Mouse (Mus musculus) liver, postnatal 0 days (tissue): ENCODE measurements at regions not wholly inside any gene's neighbourhood (a gene's known extent, or its start where the extent isn't known, plus 50 kb on each side); places are given as distances from the start of the nearest gene placed in this dataset.
A peak's percentile ranks its signal among the peaks of the same experiment; 100 is the strongest.

ENCODE experiments used
- ATAC-seq: fragments of 200-750 bp; cut with Nextera tagmentation; 2 replicates; pipeline ENCODE4 v1.8.0; 2017; ENCODE audit warnings: mild to moderate bottlenecking, moderate library complexity
- DNase-seq: peaks from one replicate; pipeline ENCODE4 v3.0.0-alpha.2; 2016
- H3K27ac ChIP-seq: fragments of 300-500 bp; sonication (generic); 2 replicates; pipeline ENCODE4 v1.5.1; 2014; ENCODE audit warnings: antibody characterized with exemption, moderate library complexity, mild to moderate bottlenecking, low read depth
- H3K27me3 ChIP-seq: fragments of 300-500 bp; sonication (generic); 2 replicates; pipeline ENCODE4 v1.6.1; 2014; ENCODE audit warnings: low read length, control low read depth, mixed read lengths; ENCODE audit not compliant: insufficient read depth
- H3K36me3 ChIP-seq: fragments of 300-500 bp; sonication (generic); replicated peaks from 2 replicates; pipeline ENCODE4 v1.6.1; 2014; ENCODE audit warnings: mild to moderate bottlenecking, control low read depth, low read length, moderate library complexity, mixed read lengths; ENCODE audit not compliant: insufficient read depth
- H3K4me1 ChIP-seq: fragments of 300-500 bp; sonication (generic); 2 replicates; pipeline ENCODE4 v1.6.1; 2014; ENCODE audit warnings: antibody characterized with exemption, mild to moderate bottlenecking, control low read depth; ENCODE audit not compliant: insufficient read depth
- H3K4me2 ChIP-seq: fragments of 300-500 bp; sonication (generic); 2 replicates; pipeline ENCODE4 v1.6.1; 2014; ENCODE audit warnings: low read depth, mild to moderate bottlenecking, low read length, moderate library complexity, mixed read lengths
- H3K4me3 ChIP-seq: fragments of 300-500 bp; sonication (generic); 2 replicates; pipeline ENCODE4 v1.5.1; 2014; ENCODE audit warnings: low read depth, low read length
- H3K9ac ChIP-seq: fragments of 300-500 bp; sonication (generic); replicated peaks from 2 replicates; pipeline ENCODE4 v1.6.1; 2014; ENCODE audit warnings: mild to moderate bottlenecking, moderate library complexity
- H3K9me3 ChIP-seq: fragments of 300-500 bp; sonication (generic); 2 replicates; pipeline ENCODE4 v1.6.1; 2016; ENCODE audit warnings: mild to moderate bottlenecking, control low read depth, low read length, mixed read lengths
- CTCF ChIP-seq: sonication (generic); IDR thresholded peaks from 2 replicates; pipeline ENCODE4 v1.5.1; 2016; ENCODE audit warnings: antibody characterized with exemption, low read depth
- EP300 ChIP-seq: IDR thresholded peaks from 2 replicates; pipeline ENCODE4 v1.6.1; 2016; ENCODE audit warnings: antibody characterized with exemption, low read depth, mild to moderate bottlenecking
- WGBS: fragments of 180-500 bp; shearing (Covaris S2); extraction: QIAGEN DNeasy Blood & Tissue Kit; methylation state at CpG from one replicate; pipeline ENCODE4 v1.1.7; 2014; ENCODE audit not compliant: insufficient replicate concordance; 5-methylcytosine and 5-hydroxymethylcytosine counted together

- no peak for TF ChIP-seq CTCF
- TF ChIP-seq EP300 = no peak
- H3K36me3 ChIP-seq = no peaks in the 10 kb centered on the region
- WGBS = 71% methylated on average over 3 of the region's 3 CpGs
- no peak overlapping the region for H3K27ac ChIP-seq
- no peaks in the 10 kb centered on the region for H3K4me1 ChIP-seq
- H3K9ac ChIP-seq = no peak overlapping the region
- H3K9me3 ChIP-seq = no peaks in the 10 kb centered on the region
- peak; percentile 6 for DNase-seq
- H3K4me2 ChIP-seq = no peak overlapping the region
- H3K4me3 ChIP-seq = no peak overlapping the region
- ATAC-seq = no peak
- no peaks in the 10 kb centered on the region for H3K27me3 ChIP-seq
Observed at GRCm38 (mm10) chr7:129689464-129689863, 97.8 kb downstream of the Wdr11 start.

DNA sequence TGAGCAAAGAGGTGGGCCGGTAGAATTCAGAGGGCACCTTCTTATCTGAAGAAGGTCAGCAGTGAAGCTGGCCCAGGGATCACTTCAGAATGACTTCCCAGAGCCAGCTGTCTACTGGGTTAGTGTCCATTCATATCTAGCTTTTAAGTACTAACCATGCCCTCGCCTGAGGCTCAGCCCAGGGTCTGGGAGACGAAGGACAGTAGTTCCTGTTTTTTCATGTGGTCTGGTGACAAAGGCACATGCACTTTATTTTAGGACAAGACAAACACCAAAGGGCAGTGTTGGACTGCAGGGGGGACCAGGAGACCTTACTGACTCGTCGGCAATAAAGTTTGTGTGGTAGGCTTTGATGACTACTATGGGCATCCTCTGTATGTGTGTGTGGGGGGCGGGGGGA, 99.2 kb downstream of the Wdr11 start:
- H3K4me2 ChIP-seq = no peak overlapping the region
- 55% methylated on average over 6 of the region's 6 CpGs for WGBS
- no peaks in the 10 kb centered on the region for H3K4me1 ChIP-seq
- peak; percentile 8 for DNase-seq
- no peak overlapping the region for H3K9ac ChIP-seq
- TF ChIP-seq CTCF (no peak), EP300 (no peak)
- no peaks in the 10 kb centered on the region for H3K27me3 ChIP-seq
- ATAC-seq = no peak
- H3K36me3 ChIP-seq = no peaks in the 10 kb centered on the region
- no peak overlapping the region for H3K27ac ChIP-seq
- H3K4me3 ChIP-seq = no peak overlapping the region
- no peaks in the 10 kb centered on the region; the same call in 1 of the 2 replicates for H3K9me3 ChIP-seq

GRCm38 (mm10) chr7:129691619-129692071, 100.0 kb downstream of the Wdr11 start:
- Histone ChIP-seq H3K4me1 (no peaks in the 10 kb centered on the region), H3K9me3 (no peaks in the 10 kb centered on the region; the same call in 1 of the 2 replicates), H3K9ac (no peak overlapping the region), H3K27me3 (no peaks in the 10 kb centered on the region), H3K27ac (no peak overlapping the region), H3K36me3 (no peaks in the 10 kb centered on the region), H3K4me2 (no peak overlapping the region), H3K4me3 (no peak overlapping the region)
- TF ChIP-seq EP300 = no peak
- TF ChIP-seq CTCF = no peak
- 38% methylated on average over 3 of the region's 3 CpGs for WGBS
- DNase-seq (peak; percentile 9), ATAC-seq (no peak)

DNA sequence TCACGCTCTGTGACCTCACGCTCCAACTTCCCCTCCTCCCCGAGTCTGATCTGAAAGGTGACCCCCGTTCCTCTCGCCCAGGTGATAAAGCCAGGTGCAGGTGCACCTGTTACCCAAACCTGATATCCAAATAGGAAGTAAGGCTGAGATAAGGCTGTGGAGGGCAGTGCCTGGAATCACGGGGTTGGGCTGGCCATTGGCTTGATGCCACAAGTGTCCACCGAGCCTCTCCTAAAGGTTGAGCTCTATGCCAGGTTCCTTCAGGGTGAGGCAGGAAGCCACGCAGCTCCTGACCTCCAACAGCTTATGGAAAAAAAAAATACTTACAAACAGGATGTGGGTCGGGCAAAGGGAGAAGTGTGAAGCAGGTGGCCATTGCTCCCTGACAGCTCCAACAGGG, 102.0 kb downstream of the Wdr11 start:
- Histone ChIP-seq H3K4me2 (no peak overlapping the region), H3K4me3 (no peak overlapping the region), H3K27me3 (no peaks in the 10 kb centered on the region), H3K36me3 (no peaks in the 10 kb centered on the region), H3K9ac (no peak overlapping the region), H3K4me1 (no peaks in the 10 kb centered on the region), H3K9me3 (no peaks in the 10 kb centered on the region; the same call in 1 of the 2 replicates), H3K27ac (no peak overlapping the region)
- TF ChIP-seq EP300 (no peak), CTCF (no peak)
- DNase-seq = peak; percentile 10
- WGBS = 54% methylated on average over 9 of the region's 9 CpGs
- ATAC-seq = no peak

- no peak overlapping the region for H3K27ac ChIP-seq
- H3K4me1 ChIP-seq = no peaks in the 10 kb centered on the region
- DNase-seq (no peak), ATAC-seq (no peak)
- no peak for TF ChIP-seq CTCF
- no peak for TF ChIP-seq EP300
- no peaks in the 10 kb centered on the region for H3K36me3 ChIP-seq
- H3K9me3 ChIP-seq = no peaks in the 10 kb centered on the region; the same call in 1 of the 2 replicates
- H3K27me3 ChIP-seq = no peaks in the 10 kb centered on the region
- no peak overlapping the region for H3K9ac ChIP-seq
- no peak overlapping the region for H3K4me2 ChIP-seq
- no peak overlapping the region for H3K4me3 ChIP-seq
Observed at GRCm38 (mm10) chr7:129694168-129694567, 102.5 kb downstream of the Wdr11 start.

DNA sequence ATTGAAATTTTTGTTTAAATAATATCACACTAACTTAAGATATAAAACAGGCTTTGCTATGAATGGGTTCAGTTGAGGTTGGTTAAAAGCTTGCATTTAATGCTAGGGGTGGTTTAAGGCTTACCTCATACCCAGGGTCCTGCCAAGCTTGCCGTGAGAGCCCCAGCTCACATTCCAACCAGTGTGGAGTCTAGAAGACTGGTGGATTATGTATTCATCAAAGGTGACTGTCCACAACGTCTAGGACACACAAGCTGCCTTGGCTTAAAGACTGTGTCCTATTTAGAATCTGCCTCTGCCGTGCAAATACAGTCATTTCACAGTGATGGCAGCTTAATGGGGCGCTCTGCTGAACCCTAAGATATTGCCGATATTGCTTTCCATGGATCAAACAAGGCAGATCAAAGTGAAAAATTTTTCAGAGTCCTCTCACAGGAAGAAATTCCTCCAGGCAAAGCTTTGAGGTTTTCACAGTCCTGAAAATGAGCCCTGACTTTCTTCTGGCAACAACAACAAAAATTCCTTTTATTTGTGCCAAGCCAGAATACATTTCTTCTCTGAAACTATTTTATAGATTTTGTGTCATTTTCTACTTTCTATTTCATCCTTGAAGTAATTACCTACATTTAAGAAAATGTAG, 108.4 kb downstream of the Wdr11 start:
- Histone ChIP-seq H3K27me3 (no peaks in the 10 kb centered on the region), H3K4me1 (no peaks in the 10 kb centered on the region), H3K27ac (no peak overlapping the region), H3K36me3 (no peaks in the 10 kb centered on the region), H3K9me3 (no peaks in the 10 kb centered on the region; the same call in 1 of the 2 replicates), H3K9ac (no peak overlapping the region), H3K4me2 (no peak overlapping the region), H3K4me3 (no peak overlapping the region)
- no peak for TF ChIP-seq CTCF
- no peak for TF ChIP-seq EP300
- no peak for ATAC-seq
- WGBS = 76% methylated on average over 5 of the region's 5 CpGs
- DNase-seq = no peak
